Mouse (Mus musculus) kidney, postnatal 0 days (tissue): ENCODE results near the gene Larp6. TPM values are rescaled to one million over a fixed set of nuclear protein-coding genes. Genes with fewer than 3 reads are reported as not detected.
A peak's percentile ranks its signal among the peaks of the same experiment; 100 is the strongest.

ENCODE experiments used
- ATAC-seq: fragments of 200-750 bp; cut with Nextera tagmentation; replicated peaks from 2 replicates; pipeline ENCODE4 v1.8.0; 2017; ENCODE audit warnings: low read depth, moderate number of reproducible peaks, moderate TSS enrichment, moderate library complexity; ENCODE audit not compliant: low FRiP score
- DNase-seq: peaks from one replicate; pipeline ENCODE4 v3.0.0-alpha.2; 2016; ENCODE audit warnings: low spot score
- H3K27ac ChIP-seq: fragments of 300-500 bp; sonication (generic); 2 replicates; pipeline ENCODE4 v1.5.1; 2014; ENCODE audit warnings: mild to moderate bottlenecking
- H3K27me3 ChIP-seq: fragments of 300-500 bp; sonication (generic); 2 replicates; pipeline ENCODE4 v1.6.1; 2014; ENCODE audit warnings: low read length, mixed read lengths; ENCODE audit not compliant: insufficient read depth
- H3K36me3 ChIP-seq: fragments of 300-500 bp; sonication (generic); 2 replicates; pipeline ENCODE4 v1.6.1; 2014; ENCODE audit warnings: low read length, mixed read lengths; ENCODE audit not compliant: insufficient read depth
- H3K4me1 ChIP-seq: fragments of 300-500 bp; sonication (generic); replicated peaks from 2 replicates; pipeline ENCODE4 v1.6.1; 2014; ENCODE audit warnings: antibody characterized with exemption, low read length, mixed read lengths; ENCODE audit not compliant: insufficient read depth
- H3K4me2 ChIP-seq: fragments of 300-500 bp; sonication (generic); 2 replicates; pipeline ENCODE4 v1.6.1; 2014; ENCODE audit warnings: mild to moderate bottlenecking, low read length, moderate library complexity, mixed read lengths
- H3K4me3 ChIP-seq: fragments of 300-500 bp; sonication (generic); replicated peaks from 2 replicates; pipeline ENCODE4 v1.5.1; 2014; ENCODE audit warnings: low read depth, low read length
- H3K9ac ChIP-seq: fragments of 300-500 bp; sonication (generic); 2 replicates; pipeline ENCODE4 v1.6.1; 2014; ENCODE audit warnings: low read depth, low read length
- H3K9me3 ChIP-seq: fragments of 300-500 bp; sonication (generic); replicated peaks from 2 replicates; pipeline ENCODE4 v1.6.1; 2016; ENCODE audit warnings: low read length, inconsistent platforms, mixed read lengths
- CTCF ChIP-seq: IDR thresholded peaks from 2 replicates; pipeline ENCODE4 v1.5.1; 2016; ENCODE audit warnings: antibody characterized with exemption, low read depth, mild to moderate bottlenecking, moderate library complexity
- WGBS: fragments of 180-500 bp; shearing (Covaris S2); extraction: QIAGEN DNeasy Blood & Tissue Kit; methylation state at CpG from one replicate; pipeline ENCODE4 v1.1.7; 2014; 5-methylcytosine and 5-hydroxymethylcytosine counted together
- polyA plus RNA-seq: library from polyadenylated mRNA; unstranded; fragments of >200 nt; fragmentation: Nextera tagmentation; extraction: Ambion mirVana; gene quantifications from 2 replicates; pipeline ENCODE4 v1.2.1, GENCODE M21; 2015

The Larp6 gene
- polyA plus RNA-seq, 1 experiment from 2014 or later = 2.4 TPM

- no peak for TF ChIP-seq CTCF
- Histone ChIP-seq H3K9me3 (no peaks in the 10 kb centered on the region), H3K27me3 (no peaks in the 10 kb centered on the region), H3K4me1 (no peaks in the 10 kb centered on the region), H3K9ac (no peak overlapping the region), H3K27ac (no peak overlapping the region), H3K4me2 (no peak overlapping the region), H3K36me3 (no peaks in the 10 kb centered on the region), H3K4me3 (no peak overlapping the region)
- WGBS = 89% methylated on average over 5 of the region's 5 CpGs
- no peak for ATAC-seq
- no peak for DNase-seq
Observed at GRCm38 (mm10) chr9:60751098-60751497, 38.3 kb downstream of the Larp6 start.

GRCm38 (mm10) chr9:60751971-60752370, 39.2 kb downstream of the Larp6 start:
- H3K9me3 ChIP-seq = no peaks in the 10 kb centered on the region
- no peak overlapping the region for H3K4me3 ChIP-seq
- no peak overlapping the region for H3K4me2 ChIP-seq
- H3K36me3 ChIP-seq = no peaks in the 10 kb centered on the region
- no peaks in the 10 kb centered on the region for H3K4me1 ChIP-seq
- peak; percentile 54 for DNase-seq
- no peak for ATAC-seq
- no peak overlapping the region for H3K27ac ChIP-seq
- WGBS = 33% methylated on average over 6 of the region's 6 CpGs
- TF ChIP-seq CTCF = no peak
- H3K9ac ChIP-seq = no peak overlapping the region
- no peaks in the 10 kb centered on the region for H3K27me3 ChIP-seq

GRCm38 (mm10) chr9:60752636-60753035, 39.8 kb downstream of the Larp6 start:
- no peak overlapping the region for H3K4me2 ChIP-seq
- no peak overlapping the region for H3K27ac ChIP-seq

GRCm38 (mm10) chr9:60756258-60756657, 43.5 kb downstream of the Larp6 start:
- WGBS = 38% methylated on average over 6 of the region's 6 CpGs
- Histone ChIP-seq H3K9me3 (no peaks in the 10 kb centered on the region), H3K27me3 (no peaks in the 10 kb centered on the region), H3K36me3 (no peaks in the 10 kb centered on the region), H3K4me2 (no peak overlapping the region), H3K4me3 (no peak overlapping the region), H3K27ac (no peak overlapping the region), H3K4me1 (no peaks in the 10 kb centered on the region; the same call in 1 of the 2 replicates), H3K9ac (no peak overlapping the region)
- TF ChIP-seq CTCF = peak; percentile 85
- DNase-seq (peak; percentile 77), ATAC-seq (no peak)

More at GRCm38 (mm10) chr9:60752636-60753035, 39.8 kb downstream of the Larp6 start:
- TF ChIP-seq CTCF = no peak
- ATAC-seq = no peak
- Histone ChIP-seq H3K27me3 (no peaks in the 10 kb centered on the region), H3K9me3 (no peaks in the 10 kb centered on the region), H3K36me3 (no peaks in the 10 kb centered on the region), H3K4me1 (no peaks in the 10 kb centered on the region), H3K9ac (no peak overlapping the region), H3K4me3 (no peak overlapping the region)
- no peak for DNase-seq

- ATAC-seq (no peak), DNase-seq (no peak)
- Histone ChIP-seq H3K9me3 (no peaks in the 10 kb centered on the region), H3K27ac (peak overlapping the region; percentile 51), H3K9ac (no peak overlapping the region), H3K4me3 (no peak overlapping the region), H3K4me2 (no peak overlapping the region), H3K4me1 (no peaks in the 10 kb centered on the region; the same call in 1 of the 2 replicates), H3K27me3 (no peaks in the 10 kb centered on the region), H3K36me3 (no peaks in the 10 kb centered on the region)
- 68% methylated on average over 15 of the region's 15 CpGs for WGBS
- TF ChIP-seq CTCF = no peak
Observed at GRCm38 (mm10) chr9:60756866-60757740, 44.3 kb downstream of the Larp6 start.

- no peaks in the 10 kb centered on the region for H3K9me3 ChIP-seq
- H3K36me3 ChIP-seq = no peaks in the 10 kb centered on the region
- H3K9ac ChIP-seq = no peak overlapping the region
- TF ChIP-seq CTCF = no peak
- H3K27me3 ChIP-seq = no peaks in the 10 kb centered on the region
- 11% methylated on average over 5 of the region's 5 CpGs for WGBS
- H3K27ac ChIP-seq = peak overlapping the region; percentile 51
- no peak overlapping the region for H3K4me2 ChIP-seq
- peak; percentile 70 for DNase-seq
- no peaks in the 10 kb centered on the region; the same call in 1 of the 2 replicates for H3K4me1 ChIP-seq
- ATAC-seq = peak; percentile 65; the same call in 1 of the 2 replicates
- H3K4me3 ChIP-seq = no peak overlapping the region
Observed at GRCm38 (mm10) chr9:60757817-60758216, 45.0 kb downstream of the Larp6 start.
